Mouse (Mus musculus): ENCODE data around the gene Enox1.

The Enox1 gene

DNA sequence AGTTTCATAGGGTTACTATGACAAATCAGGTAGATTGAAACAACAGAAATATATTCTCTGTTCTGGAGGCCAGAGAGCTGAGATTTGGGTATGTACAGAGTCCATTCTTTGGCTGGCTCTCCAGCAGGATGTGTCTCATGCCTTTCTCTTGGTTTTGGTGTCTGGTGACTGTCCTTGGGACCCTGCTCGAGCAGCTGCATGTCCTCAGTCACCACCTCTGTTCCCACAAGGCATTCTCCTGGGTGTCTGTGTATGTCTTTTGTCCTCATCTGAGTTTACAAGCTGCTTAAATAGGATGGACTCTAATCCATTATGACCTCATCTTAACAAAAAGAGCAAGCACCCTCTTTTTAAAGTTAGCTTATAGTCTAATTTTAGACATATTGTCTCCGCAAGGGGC lies 410.6 kb downstream of the Enox1 start:
- DNase-seq (ENCODE audit: low read depth, low spot score): no peak

GRCm38 (mm10) chr14:77574436-77574835 lies 417.9 kb downstream of the Enox1 start:
- DNase-seq (ENCODE audit: low read depth, low spot score): peak; percentile 41

- DNase-seq (ENCODE audit: low read depth, low spot score): no peak
Measured at GRCm38 (mm10) chr14:77576411-77576810, 419.8 kb downstream of the Enox1 start.

GRCm38 (mm10) chr14:77577481-77578251 lies 421.1 kb downstream of the Enox1 start:
- DNase-seq (ENCODE audit: low read depth, low spot score): no peak

DNA sequence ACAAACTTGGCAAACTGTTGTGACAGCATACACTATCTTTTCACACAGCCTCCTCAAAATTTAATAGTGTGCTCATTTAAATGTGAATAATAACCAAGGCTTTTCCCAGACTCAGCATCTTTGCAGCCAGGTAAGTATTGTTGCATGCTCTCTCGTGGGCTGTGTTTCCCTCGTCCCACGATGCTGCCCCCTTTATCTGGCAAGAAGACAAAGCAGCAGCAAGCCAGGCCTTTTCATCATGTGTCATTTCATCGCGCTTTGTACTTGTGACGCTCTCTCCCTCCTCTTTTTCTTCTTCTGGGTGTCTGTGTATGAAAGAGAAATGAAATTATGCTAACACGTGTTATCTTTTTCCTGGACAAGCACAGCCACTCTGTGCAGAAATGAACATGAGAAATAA lies 421.8 kb downstream of the Enox1 start:
- DNase-seq (ENCODE audit: low read depth, low spot score): no peak

DNA sequence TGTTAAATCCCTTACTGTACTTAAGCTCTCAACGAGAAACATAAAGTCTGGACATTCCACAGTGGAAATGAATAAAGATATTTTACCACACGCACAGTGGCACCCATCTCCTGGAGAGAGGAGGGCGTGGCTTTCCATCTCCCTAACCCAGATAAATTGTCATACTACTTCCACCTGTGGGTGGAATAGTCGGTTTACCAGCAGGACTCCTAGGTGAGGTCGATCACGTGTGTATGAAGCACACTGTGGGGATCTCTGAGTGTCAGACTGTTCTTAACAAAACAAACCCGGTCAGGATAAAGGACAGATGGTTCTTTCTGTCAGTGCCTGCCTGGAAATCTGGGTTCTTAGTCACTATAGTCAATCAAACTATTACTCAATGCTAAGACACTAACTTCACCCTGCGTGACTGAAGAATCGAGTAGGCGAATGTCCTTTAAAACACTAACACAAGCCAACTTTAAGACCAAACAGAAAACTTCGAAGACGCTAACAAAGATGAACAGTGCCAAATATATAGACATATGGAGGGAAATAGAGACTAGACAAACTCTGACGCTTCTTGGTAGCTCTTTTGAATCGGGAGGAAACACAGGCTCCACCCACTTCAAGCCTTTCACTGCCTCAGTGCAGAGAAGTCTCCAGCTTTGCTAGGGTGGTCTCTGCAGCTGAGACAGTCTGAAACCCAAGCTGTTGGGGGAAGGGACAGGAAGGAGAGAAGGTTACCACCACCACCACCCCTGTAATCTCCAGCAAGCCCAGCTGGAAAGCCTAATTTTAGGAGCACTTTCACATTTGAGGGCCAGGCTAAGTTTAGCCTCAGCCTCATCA lies 423.8 kb downstream of the Enox1 start:
- DNase-seq (ENCODE audit: low read depth, low spot score): no peak

DNA sequence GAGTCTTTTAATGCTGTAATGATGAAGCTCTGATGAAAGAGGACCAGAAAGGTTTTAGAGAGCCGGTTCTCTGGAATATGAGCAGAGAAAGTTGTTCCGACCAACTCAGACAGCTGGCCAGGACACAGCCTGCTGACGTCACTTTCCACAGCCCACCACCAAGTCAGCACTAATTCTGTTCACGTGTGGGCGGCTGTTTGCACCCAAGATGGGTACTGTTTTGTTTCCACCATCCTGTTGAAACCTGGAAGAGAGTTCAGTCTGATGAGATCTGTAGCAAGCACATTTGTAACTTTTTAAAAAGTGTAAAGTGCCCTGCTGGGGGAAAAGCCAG lies 424.3 kb downstream of the Enox1 start:
- no peak for DNase-seq (ENCODE audit: low read depth, low spot score)

DNA sequence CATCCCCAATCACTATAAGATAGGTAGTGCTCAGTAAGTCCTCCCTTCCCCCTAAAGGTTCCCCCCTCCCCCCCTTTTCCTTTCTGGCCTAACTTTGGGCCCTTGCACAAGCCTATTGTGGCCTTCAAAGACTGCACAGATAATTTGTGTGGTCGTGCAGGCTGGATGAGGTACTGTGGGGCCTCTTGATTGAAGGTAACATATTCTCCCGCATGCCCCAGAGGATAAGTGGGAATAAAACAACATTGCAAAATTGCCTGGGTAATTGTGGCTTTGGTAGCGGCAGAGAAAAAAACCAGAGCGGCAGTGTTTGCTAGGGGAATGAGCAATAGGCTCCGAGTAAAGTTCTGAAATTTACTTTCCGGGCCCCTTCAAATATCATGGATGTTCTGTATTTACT lies 425.1 kb downstream of the Enox1 start:
- DNase-seq (ENCODE audit: low read depth, low spot score): no peak

DNA sequence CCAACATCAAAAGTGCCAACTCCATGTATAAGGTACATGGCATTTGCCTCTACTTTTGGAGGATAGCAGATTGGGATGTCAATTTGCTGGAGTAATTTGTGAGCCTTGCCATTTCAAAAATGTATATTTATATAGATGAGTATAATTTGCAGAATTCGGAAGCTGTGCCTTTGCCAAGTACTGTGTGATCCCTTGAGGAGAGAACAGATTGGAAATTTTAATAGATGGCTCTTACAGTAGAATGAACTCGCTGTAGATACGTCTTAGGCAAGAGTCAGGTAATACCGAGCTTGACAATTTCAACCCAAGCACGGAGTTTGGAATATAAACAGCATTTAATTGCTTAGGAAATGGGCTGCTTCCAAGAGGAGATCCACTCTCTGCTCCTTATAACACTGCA lies 427.9 kb downstream of the Enox1 start:
- DNase-seq (ENCODE audit: low read depth, low spot score): no peak

DNA sequence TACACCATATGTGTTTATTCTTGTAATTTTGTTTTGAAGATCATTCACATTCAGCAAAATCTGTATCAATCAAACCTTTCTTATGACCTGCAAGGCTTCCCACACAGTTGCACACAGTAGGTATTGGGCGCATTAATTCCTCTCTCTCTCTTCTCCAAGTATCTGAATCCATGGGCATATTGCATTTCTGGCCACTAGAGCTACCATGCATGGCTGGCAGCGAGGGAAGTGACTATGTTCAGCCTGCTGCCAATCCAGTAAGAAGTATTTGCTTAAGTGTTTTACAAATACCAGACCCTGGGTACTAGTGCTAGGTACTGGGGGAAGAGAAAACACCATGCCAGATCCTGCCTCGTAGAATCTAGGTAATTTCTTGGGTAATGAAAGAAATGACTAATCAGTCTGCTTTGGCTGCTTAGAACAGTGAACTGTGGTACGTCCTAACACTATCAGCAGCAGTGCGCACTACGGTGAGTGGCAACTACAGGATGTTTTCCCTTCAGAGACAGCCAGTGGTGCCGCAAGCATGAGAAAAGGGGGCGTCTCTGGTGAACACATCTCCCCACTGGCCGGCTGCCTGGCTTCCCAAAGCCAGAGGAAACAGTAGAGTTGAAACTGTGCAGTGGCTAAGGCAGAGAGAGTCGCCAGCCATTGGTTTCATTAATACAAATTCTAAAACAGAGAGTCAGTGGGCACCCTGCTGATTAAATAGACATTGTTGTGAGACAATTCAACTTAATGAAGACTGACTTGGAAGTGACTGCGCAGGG lies 428.7 kb downstream of the Enox1 start:
- no peak for DNase-seq (ENCODE audit: low read depth, low spot score)

- no peak for DNase-seq (ENCODE audit: low read depth, low spot score)
Measured at GRCm38 (mm10) chr14:77586033-77586432, 429.5 kb downstream of the Enox1 start.

DNA sequence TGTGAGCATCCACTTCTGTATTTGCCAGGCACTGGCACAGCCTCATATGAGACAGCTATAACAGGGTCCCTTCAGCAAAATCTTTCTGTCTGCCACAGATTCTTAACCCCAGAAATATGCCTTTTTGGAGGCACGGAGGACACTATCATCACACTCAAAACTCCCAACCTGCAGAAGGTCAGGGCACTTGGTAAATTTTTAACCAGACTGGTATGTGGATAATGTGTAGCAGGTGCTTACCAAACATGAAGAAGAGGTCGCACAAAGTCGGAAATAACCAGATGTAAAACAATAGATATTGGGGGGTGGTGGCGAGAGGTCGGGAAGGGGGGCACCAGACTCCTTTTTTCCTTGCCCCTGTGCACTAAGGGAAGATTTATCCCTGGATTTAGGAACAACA lies 430.6 kb downstream of the Enox1 start:
- no peak for DNase-seq (ENCODE audit: low read depth, low spot score)

DNA sequence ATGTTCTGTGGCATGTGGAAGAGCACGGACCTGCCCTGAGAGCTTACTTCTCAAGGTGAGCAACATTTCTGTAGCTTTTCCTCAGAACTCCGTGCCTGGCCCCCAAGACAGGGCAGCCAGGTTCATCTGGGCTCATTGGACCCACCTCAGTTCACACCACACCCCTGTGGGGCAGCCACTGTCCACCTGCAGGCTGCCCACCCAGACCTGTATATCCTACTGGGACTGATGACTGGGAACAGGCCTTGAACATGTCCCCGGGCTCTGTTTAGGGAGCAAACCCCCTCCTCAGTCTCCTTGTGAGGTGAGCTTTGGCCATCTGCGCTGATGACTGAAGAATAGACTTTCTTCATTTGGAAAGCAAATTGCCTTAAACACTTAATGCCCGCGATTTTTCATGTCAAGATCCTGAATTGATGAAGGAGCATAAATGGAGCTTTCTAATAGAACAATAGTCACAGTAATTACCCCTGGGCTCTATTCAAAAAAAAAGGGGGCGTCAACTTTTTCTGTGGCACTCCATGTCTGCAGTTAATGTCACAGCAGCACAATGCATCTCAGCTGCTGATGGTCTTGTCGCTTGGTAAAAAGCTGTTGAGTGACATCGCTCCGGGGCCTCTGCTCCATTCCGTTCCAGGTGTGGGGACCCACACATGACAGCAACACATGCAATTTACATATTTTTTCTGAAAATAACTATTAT lies 436.7 kb downstream of the Enox1 start:
- DNase-seq (ENCODE audit: low read depth, low spot score): peak; percentile 54

DNA sequence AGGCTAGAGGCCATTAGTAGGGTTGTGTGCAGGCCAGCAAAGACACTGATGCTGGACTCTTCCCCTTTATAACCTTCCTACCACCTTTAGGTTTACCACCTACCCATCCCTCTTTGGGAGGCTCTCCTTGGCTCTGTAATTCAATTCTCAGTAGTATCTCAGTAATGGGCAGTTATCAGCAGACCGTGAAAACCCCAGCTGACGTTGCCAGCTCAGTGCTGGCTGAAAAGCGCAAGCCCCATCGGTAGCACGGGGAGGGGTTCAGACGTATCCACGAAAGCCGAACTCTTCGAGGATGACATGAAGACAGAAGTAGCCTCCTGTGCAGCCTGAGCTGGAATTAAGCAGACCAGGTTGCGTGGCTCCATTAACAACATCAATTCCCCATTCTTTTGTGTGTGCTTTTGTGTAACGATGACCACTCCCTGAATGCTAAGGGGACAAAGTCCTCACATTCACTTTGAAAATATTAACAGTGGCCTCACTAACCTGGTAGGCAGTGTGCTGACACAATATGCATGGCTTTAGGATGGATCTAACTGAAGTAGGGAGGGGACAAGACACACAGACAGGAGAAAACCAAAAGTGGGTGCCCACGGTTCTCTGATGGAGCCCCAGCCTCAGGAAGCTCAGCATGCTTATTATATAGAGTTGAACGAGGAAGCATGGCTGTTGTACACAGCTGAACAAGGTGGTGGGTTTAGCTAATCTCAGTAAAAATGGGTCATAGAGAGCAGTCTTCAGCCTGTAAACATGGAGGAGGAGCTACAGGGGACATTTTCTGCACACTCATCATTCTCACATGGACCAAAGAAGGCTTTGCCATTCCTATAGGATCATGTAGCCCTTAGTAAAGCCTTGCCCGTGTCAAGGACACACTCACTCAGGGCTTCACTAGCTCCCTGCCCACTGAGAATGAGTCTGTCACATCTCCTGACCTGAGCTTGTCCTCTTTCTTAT lies 439.9 kb downstream of the Enox1 start:
- no peak for DNase-seq (ENCODE audit: low read depth, low spot score)

DNA sequence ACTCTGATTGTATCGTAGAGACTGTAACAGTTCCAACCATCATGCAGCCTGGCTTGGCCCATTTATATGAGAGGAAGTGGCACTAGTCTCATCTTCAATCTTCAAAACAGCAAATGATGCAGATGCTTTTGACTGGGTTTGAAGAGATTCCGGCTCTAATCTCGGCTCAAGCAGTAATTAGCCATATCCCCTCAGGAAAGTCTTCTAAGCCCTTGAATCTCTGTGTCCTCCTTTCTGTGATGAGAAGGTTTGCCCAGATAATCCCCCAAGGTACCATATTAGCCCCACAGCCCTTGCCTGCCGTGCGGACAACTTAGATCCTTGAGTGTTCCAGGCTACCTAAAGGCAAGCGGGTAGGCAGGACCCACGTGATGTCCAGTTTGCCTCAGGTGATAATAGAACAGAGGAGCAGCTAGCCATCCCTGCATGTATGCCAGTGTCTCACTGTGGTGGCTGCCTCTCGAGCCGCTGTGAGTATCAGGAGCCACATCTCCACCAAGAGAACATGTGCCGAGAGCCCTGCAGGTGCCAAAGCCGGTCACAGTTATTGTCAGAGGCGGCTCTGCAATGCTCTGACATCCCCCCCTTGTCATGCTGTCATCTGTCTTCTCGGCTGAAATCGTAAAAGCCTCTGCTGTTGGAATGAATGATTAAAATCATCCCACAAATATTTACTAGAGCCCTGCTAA lies 442.6 kb downstream of the Enox1 start:
- DNase-seq (ENCODE audit: low read depth, low spot score): peak; percentile 48

GRCm38 (mm10) chr14:77600773-77601172 lies 444.2 kb downstream of the Enox1 start:
- DNase-seq (ENCODE audit: low read depth, low spot score): no peak

DNA sequence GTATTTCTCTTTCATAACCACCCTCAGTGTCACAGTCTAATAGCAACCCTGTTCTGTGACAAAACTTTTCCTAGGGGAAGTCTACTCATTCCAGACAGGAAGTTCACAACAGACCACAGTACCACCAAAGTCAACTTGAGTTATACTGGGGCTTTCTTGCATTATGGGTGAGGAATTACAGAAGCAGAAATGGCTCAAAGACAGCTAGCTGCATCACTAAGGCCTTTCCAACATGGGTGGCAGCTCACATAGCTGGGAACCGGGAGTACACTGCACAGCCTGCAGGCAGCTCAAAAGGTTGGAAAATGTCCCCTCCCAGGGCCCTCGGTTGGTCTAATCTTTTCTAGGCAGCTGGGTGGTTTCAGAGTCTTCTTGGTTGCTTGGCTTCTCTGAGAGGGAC lies 444.9 kb downstream of the Enox1 start:
- no peak for DNase-seq (ENCODE audit: low read depth, low spot score)

GRCm38 (mm10) chr14:77608182-77608839 lies 451.7 kb downstream of the Enox1 start:
- no peak for DNase-seq (ENCODE audit: low read depth, low spot score)

DNA sequence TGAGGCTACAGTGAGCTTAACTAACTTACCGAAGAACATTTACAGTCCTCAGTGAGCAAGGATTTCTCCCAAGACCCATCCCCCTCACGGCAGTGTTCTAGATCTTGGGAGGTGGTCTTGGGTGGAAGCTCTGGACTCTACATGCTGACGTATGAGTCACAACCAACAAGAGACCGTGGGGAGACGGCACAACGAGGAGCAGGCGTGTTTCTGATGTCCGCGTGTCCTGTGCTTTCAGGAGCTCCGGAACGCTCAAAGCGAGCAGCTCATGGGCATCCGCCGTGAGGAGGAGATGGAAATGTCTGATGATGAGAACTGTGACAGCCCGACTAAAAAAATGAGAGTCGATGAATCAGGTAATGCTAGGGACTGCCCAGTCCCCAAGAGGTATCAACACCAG lies 458.6 kb downstream of the Enox1 start:
- no peak for DNase-seq (ENCODE audit: low read depth, low spot score)

Measured in mesoderm, embryonic 11.5 days (tissue).